Mouse (Mus musculus): Measurements from ENCODE around the gene Exoc3. TPM values are rescaled to one million over a fixed set of nuclear protein-coding genes. Genes with fewer than 3 reads are reported as not detected.

Exoc3 gene
- polyA plus RNA-seq, 1 experiment from 2014 or later: 82.7 TPM

DNA sequence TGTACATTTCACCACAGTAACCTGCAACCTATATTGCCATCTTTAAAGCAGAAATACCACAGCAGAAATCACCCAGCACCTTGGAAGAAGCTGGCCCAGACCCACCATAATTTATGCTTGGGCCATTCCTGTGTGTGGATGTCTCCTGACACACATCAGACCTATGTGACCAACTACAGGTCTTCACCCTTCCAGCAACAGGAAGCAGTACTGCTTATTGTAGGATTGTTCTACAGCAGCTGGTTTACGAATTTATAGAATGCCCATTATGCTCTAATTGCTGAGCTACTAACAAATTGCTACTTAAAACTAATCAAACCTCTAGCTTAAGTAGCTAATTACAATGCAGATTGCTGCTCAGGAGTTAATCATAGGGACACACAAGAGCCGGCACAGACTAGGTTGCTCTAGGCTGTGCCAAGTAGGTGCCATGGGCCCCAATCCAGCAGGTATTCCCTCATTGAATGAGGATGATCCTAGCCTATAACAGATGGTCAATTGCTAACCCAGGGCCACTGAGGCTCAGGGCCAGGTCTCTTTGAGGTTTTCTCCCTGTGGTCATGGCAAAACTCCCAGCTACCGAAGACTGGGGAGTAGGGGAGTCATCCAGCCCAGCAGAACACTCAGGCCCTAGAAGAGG, 62.4 kb downstream of the Exoc3 start:
- Histone ChIP-seq H3K9ac (ENCODE audit: low read depth, low read length) (no peak overlapping the region), H3K4me1 (replicated peaks; ENCODE audit: control insufficient read depth, insufficient read depth, low read length) (no peaks in the 10 kb centered on the region), H3K4me3 (ENCODE audit: low read depth, low read length) (no peak overlapping the region), H3K36me3 (ENCODE audit: control insufficient read depth, insufficient read depth, low read length) (no peaks in the 10 kb centered on the region), H3K9me3 (ENCODE audit: control insufficient read depth, low read length) (no peaks in the 10 kb centered on the region), H3K27me3 (ENCODE audit: control insufficient read depth, insufficient read depth, low read length) (no peaks in the 10 kb centered on the region), H3K27ac (ENCODE audit: low read depth, low read length) (no peak overlapping the region), H3K4me2 (replicated peaks; ENCODE audit: low read depth, low read length) (no peak overlapping the region)
- 95% methylated on average over 3 of the region's 3 CpGs for WGBS
- DNase-seq (ENCODE audit: low spot score): no peak
- no peak for ATAC-seq (ENCODE audit: low FRiP score)

DNA sequence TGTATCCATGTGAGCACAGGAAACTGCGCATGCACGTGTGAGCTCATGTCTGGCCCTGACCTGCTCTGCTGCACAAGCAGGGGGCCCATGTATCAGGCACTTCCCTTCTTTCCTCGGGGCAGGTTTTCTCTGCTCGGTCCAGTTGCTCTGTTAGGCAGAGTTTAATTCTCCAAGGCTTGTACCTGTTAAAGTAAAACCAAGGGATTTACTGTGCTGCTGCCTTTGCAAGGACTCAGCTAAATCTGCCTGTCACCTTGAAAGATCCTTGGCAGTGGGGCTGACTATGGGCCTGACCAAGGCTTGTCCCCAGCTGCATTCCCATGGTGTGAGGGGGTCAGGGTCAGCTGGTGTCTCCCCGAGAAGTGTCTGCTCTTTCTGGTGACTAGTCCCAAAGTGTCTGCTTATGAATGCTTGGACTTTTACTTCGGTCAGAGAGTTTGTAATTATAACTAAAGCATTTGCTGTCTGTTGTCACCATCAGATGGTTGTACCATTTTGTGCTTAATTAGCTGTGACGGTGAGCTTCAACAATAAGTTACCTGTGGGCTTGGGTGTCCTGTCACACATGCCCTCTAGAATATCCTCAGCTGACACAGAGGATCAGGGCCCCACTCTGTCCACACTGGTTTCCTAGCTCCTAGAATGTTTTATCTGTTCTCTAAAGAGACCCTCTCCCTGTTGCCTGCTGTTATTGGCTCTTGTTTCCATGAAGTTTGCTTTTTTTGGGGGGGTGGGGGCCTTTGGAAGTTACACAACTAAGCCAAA, 64.2 kb downstream of the Exoc3 start:
- no peak for DNase-seq (ENCODE audit: low spot score)
- H3K4me2 ChIP-seq (replicated peaks; ENCODE audit: low read depth, low read length): no peak overlapping the region
- no peaks in the 10 kb centered on the region for H3K4me1 ChIP-seq (replicated peaks; ENCODE audit: control insufficient read depth, insufficient read depth, low read length)
- H3K27me3 ChIP-seq (ENCODE audit: control insufficient read depth, insufficient read depth, low read length): no peaks in the 10 kb centered on the region
- H3K9ac ChIP-seq (ENCODE audit: low read depth, low read length): no peak overlapping the region
- no peak for ATAC-seq (ENCODE audit: low FRiP score)
- no peak overlapping the region for H3K4me3 ChIP-seq (ENCODE audit: low read depth, low read length)
- no peaks in the 10 kb centered on the region for H3K9me3 ChIP-seq (ENCODE audit: control insufficient read depth, low read length)
- H3K27ac ChIP-seq (ENCODE audit: low read depth, low read length): no peak overlapping the region
- 83% methylated on average over 7 of the region's 7 CpGs for WGBS
- no peaks in the 10 kb centered on the region for H3K36me3 ChIP-seq (ENCODE audit: control insufficient read depth, insufficient read depth, low read length)

DNA sequence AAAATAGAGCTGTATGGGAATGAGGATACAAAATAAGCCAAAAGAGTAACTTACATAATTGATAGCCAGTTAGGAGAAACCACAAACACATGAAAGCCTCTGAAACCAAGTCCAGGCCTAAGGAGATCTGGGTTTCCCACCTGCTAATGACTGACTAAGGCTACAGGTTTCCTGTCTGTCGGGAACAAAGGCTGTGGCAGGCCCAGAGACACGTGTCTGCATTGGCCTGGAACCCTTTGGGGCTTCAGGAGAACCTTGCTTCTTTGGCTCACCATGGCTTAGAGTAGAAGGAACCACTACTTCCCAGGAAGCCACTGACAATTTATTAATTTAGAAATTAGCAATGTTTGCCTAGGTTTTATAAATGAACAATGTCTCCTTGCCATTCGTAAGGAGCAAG, 65.2 kb downstream of the Exoc3 start:
- Histone ChIP-seq H3K4me2 (replicated peaks; ENCODE audit: low read depth, low read length) (no peak overlapping the region), H3K27me3 (ENCODE audit: control insufficient read depth, insufficient read depth, low read length) (no peaks in the 10 kb centered on the region), H3K9ac (ENCODE audit: low read depth, low read length) (no peak overlapping the region), H3K36me3 (ENCODE audit: control insufficient read depth, insufficient read depth, low read length) (no peaks in the 10 kb centered on the region), H3K4me1 (replicated peaks; ENCODE audit: control insufficient read depth, insufficient read depth, low read length) (no peaks in the 10 kb centered on the region), H3K27ac (ENCODE audit: low read depth, low read length) (no peak overlapping the region), H3K4me3 (ENCODE audit: low read depth, low read length) (no peak overlapping the region), H3K9me3 (ENCODE audit: control insufficient read depth, low read length) (no peaks in the 10 kb centered on the region)
- ATAC-seq (ENCODE audit: low FRiP score): no peak
- no peak for DNase-seq (ENCODE audit: low spot score)
- 82% methylated on average over 3 of the region's 3 CpGs for WGBS

DNA sequence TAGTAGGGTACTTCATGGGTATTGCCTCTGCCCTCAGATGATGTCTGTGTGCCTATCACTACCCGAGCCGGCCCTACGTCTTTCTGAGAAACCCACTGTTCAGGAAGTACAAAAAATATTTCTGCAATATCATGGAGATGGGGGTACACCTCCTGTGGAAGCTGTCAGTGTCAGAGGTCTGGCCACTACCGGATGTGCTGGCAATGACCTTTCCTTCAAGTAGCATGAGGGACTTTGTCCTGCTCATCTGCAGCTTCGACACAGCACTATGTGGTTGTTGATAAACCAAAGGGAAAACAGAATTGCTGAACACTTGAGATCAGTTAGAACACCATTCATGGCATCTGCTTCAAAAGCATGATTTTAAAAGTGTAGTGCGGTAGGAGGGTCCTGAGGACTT, 67.7 kb downstream of the Exoc3 start:
- H3K9me3 ChIP-seq (ENCODE audit: control insufficient read depth, low read length): no peaks in the 10 kb centered on the region
- no peak overlapping the region for H3K4me3 ChIP-seq (ENCODE audit: low read depth, low read length)
- H3K4me2 ChIP-seq (replicated peaks; ENCODE audit: low read depth, low read length): no peak overlapping the region
- H3K27ac ChIP-seq (ENCODE audit: low read depth, low read length): no peak overlapping the region
- DNase-seq (ENCODE audit: low spot score) (no peak), ATAC-seq (ENCODE audit: low FRiP score) (no peak)
- no peaks in the 10 kb centered on the region for H3K4me1 ChIP-seq (replicated peaks; ENCODE audit: control insufficient read depth, insufficient read depth, low read length)
- no peaks in the 10 kb centered on the region for H3K27me3 ChIP-seq (ENCODE audit: control insufficient read depth, insufficient read depth, low read length)
- no peaks in the 10 kb centered on the region for H3K36me3 ChIP-seq (ENCODE audit: control insufficient read depth, insufficient read depth, low read length)
- 94% methylated on average over 6 of the region's 6 CpGs for WGBS
- no peak overlapping the region for H3K9ac ChIP-seq (ENCODE audit: low read depth, low read length)

DNA sequence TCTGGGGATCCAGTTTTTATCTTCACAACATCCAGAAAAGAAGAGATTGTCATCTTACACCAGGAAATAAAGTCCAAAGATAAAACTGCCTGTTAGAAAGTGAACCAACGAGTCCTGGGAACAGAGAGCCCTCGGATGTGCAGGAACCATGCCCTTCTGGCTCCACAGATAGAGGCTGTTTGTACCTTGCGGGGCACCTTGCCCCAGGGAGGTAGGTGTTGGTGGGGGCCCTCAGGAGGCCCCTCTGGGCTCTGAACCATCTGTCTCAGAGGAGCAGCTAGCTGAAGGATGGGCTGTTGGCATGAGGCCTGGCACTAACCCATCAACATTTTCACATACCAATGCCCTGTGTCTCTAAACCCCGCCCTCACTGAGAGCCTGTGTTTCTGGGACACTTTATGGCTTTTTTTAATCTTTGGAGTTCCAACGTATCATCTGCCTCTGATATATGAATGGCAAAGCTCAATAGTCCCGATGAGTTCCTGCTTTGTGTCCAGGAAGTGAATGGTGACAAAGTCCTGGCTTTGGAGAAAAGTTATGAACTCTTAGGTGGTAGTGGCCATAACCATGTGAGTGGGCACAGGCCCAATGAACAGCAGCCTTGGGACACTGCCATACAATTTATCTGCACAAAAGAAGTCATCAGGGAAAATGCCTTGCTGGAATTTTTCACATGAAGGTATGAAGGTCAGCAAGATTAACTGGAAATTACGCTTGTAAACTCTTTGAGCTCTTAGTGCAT, 69.5 kb downstream of the Exoc3 start:
- Histone ChIP-seq H3K9ac (ENCODE audit: low read depth, low read length) (no peak overlapping the region), H3K4me3 (ENCODE audit: low read depth, low read length) (no peak overlapping the region), H3K27ac (ENCODE audit: low read depth, low read length) (no peak overlapping the region), H3K36me3 (ENCODE audit: control insufficient read depth, insufficient read depth, low read length) (no peaks in the 10 kb centered on the region), H3K9me3 (ENCODE audit: control insufficient read depth, low read length) (no peaks in the 10 kb centered on the region), H3K4me2 (replicated peaks; ENCODE audit: low read depth, low read length) (no peak overlapping the region), H3K27me3 (ENCODE audit: control insufficient read depth, insufficient read depth, low read length) (no peaks in the 10 kb centered on the region), H3K4me1 (replicated peaks; ENCODE audit: control insufficient read depth, insufficient read depth, low read length) (no peaks in the 10 kb centered on the region)
- no peak for DNase-seq (ENCODE audit: low spot score)
- no peak for ATAC-seq (ENCODE audit: low FRiP score)
- WGBS: 87% methylated on average over 7 of the region's 7 CpGs

DNA sequence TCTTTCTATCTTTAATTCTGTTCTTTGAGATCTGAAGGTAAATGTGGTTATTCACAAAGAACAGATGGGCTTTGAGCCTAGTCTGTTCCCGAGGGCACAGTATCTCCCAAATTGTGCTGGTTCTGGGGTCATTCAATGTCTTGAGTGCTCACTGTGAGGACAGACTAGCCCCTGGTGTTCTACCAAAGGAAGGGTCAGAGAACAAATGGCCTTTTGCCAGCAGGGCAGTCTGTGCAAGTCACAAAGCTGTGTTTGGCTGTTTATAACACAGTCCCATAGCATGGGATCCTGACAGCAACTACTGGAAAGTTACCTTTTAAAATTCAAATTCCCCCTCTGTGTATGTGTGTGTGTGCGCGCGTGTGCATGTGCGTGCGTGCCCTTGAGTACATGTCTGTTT, 78.6 kb downstream of the Exoc3 start:
- H3K27me3 ChIP-seq (ENCODE audit: control insufficient read depth, insufficient read depth, low read length): no peaks in the 10 kb centered on the region
- no peaks in the 10 kb centered on the region for H3K9me3 ChIP-seq (ENCODE audit: control insufficient read depth, low read length)
- no peaks in the 10 kb centered on the region for H3K4me1 ChIP-seq (replicated peaks; ENCODE audit: control insufficient read depth, insufficient read depth, low read length)
- H3K36me3 ChIP-seq (ENCODE audit: control insufficient read depth, insufficient read depth, low read length): no peaks in the 10 kb centered on the region
- H3K9ac ChIP-seq (ENCODE audit: low read depth, low read length): no peak overlapping the region
- H3K27ac ChIP-seq (ENCODE audit: low read depth, low read length): no peak overlapping the region
- DNase-seq (ENCODE audit: low spot score) (no peak), ATAC-seq (ENCODE audit: low FRiP score) (no peak)
- H3K4me2 ChIP-seq (replicated peaks; ENCODE audit: low read depth, low read length): no peak overlapping the region
- no peak overlapping the region for H3K4me3 ChIP-seq (ENCODE audit: low read depth, low read length)
- 86% methylated on average over 6 of the region's 6 CpGs for WGBS

DNA sequence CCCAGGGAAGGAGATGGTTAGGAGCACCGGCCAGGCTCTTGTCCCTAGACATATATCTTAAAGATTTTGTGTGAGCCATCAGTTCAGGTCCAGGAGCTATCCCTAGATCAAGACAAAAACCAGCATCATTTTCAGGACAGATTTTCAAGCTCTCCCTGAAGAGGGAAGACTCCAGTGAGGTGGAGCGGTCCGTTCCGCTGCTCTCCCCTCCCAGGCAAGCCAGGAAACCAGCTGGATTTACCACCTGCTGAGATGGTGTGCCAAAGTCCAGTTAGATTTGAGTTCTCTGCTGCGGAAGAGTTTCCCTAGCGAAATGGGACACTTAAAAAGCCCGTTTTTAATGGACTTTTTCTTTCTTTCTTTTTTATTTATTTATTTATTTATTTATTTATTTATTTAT, 81.0 kb downstream of the Exoc3 start:
- Histone ChIP-seq H3K4me2 (replicated peaks; ENCODE audit: low read depth, low read length) (no peak overlapping the region), H3K27ac (ENCODE audit: low read depth, low read length) (no peak overlapping the region), H3K9ac (ENCODE audit: low read depth, low read length) (no peak overlapping the region), H3K9me3 (ENCODE audit: control insufficient read depth, low read length) (no peaks in the 10 kb centered on the region), H3K27me3 (ENCODE audit: control insufficient read depth, insufficient read depth, low read length) (peaks cover 8% of the 10 kb centered on the region), H3K4me3 (ENCODE audit: low read depth, low read length) (no peak overlapping the region), H3K4me1 (replicated peaks; ENCODE audit: control insufficient read depth, insufficient read depth, low read length) (no peaks in the 10 kb centered on the region), H3K36me3 (ENCODE audit: control insufficient read depth, insufficient read depth, low read length) (no peaks in the 10 kb centered on the region)
- WGBS: 73% methylated on average over 7 of the region's 7 CpGs
- DNase-seq (ENCODE audit: low spot score): no peak
- ATAC-seq (ENCODE audit: low FRiP score): no peak

DNA sequence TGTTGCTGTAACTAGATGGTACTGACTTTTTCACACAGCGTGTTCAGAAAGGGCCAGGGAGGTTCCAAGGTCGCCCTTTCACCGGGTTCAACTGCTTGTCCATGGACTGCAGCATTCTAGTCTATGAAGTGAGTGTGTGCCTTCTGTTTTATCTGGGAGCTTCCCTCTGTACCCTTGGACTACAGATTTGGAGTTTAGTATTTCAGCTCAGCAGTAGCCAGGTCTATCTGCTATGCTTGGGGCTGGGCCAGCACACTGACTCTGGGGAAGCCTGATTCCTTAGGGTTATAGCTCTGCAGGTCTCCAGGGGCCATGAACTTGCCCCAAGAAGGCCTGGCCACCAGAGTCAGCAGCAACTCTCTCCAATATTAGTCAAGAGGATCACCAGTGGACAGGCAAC, 85.9 kb downstream of the Exoc3 start:
- Histone ChIP-seq H3K27ac (ENCODE audit: low read depth, low read length) (no peak overlapping the region), H3K4me2 (replicated peaks; ENCODE audit: low read depth, low read length) (no peak overlapping the region), H3K27me3 (ENCODE audit: control insufficient read depth, insufficient read depth, low read length) (peaks cover 31% of the 10 kb centered on the region), H3K4me3 (ENCODE audit: low read depth, low read length) (no peak overlapping the region), H3K9me3 (ENCODE audit: control insufficient read depth, low read length) (no peaks in the 10 kb centered on the region), H3K4me1 (replicated peaks; ENCODE audit: control insufficient read depth, insufficient read depth, low read length) (0 out of 2 replicates have a peak, but pooled peaks cover 2% of the 10 kb centered on the region), H3K36me3 (ENCODE audit: control insufficient read depth, insufficient read depth, low read length) (no peaks in the 10 kb centered on the region), H3K9ac (ENCODE audit: low read depth, low read length) (no peak overlapping the region)
- 70% methylated on average over 3 of the region's 3 CpGs for WGBS
- ATAC-seq (ENCODE audit: low FRiP score) (no peak), DNase-seq (ENCODE audit: low spot score) (no peak)

Data from hindbrain, embryonic 11.5 days (tissue).